Mouse (Mus musculus) myocyte (in vitro differentiated cells): Measurements from ENCODE around the gene Pskh1.

ENCODE experiments used
- CEBPB ChIP-seq: IDR thresholded peaks from 2 replicates; pipeline ENCODE4 v1.6.1; 2011; ENCODE audit warnings: mild to moderate bottlenecking, moderate library complexity; ENCODE audit not compliant: poor library complexity, insufficient read depth, severe bottlenecking
- MAX ChIP-seq: IDR thresholded peaks from one replicate; pipeline ENCODE4 v1.6.1; 2011; ENCODE audit warnings: low read depth, mild to moderate bottlenecking, control low read depth
- POLR2A ChIP-seq: IDR thresholded peaks from one replicate; pipeline ENCODE4 v1.6.1; 2011; ENCODE audit warnings: low read depth, mild to moderate bottlenecking, control low read depth, moderate library complexity; ENCODE audit not compliant: insufficient read length
- TCF12 ChIP-seq: IDR thresholded peaks from one replicate; pipeline ENCODE4 v1.6.1; 2011; ENCODE audit warnings: mild to moderate bottlenecking, control low read depth; ENCODE audit not compliant: poor library complexity, insufficient read depth, severe bottlenecking
- USF1 ChIP-seq: IDR thresholded peaks from one replicate; pipeline ENCODE4 v1.6.1; 2011; ENCODE audit warnings: low read depth, mild to moderate bottlenecking, control low read depth, moderate library complexity

DNA sequence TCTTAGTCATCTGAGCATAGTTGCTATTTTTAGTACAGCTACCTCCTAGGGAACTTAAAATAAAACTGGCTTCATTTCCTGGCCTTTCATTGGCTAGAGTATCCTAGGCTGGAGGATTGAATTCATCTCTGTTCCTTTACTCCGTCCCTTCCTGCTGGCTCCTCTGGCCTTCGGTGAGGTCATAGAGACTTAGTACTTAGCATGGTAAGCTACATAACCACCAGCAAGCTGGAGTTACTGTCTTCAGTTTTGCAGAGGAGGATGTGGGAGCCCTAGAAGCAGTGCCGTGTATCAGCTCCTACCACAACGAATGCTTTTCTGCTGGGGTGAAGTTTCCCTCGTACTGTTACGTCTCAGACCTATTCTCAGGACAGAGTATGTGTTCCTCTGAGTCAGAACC, 25.9 kb upstream of the Pskh1 start:
- no peak for TF ChIP-seq TCF12
- no peak for TF ChIP-seq POLR2A
- TF ChIP-seq MAX: no peak
- no peak for TF ChIP-seq USF1
- TF ChIP-seq CEBPB: no peak
